Mouse (Mus musculus) testis, adult 2 months (tissue): Measurements from ENCODE around the gene Nrip1. TPM values are rescaled to one million over a fixed set of nuclear protein-coding genes. Genes with fewer than 3 reads are reported as not detected.
A peak's percentile ranks its signal among the peaks of the same experiment; 100 is the strongest.

Source experiments
- H3K27ac ChIP-seq: fragments of 200-500 bp; 2 replicates; pipeline ENCODE4 v1.5.1; 2012; ENCODE audit warnings: low read depth, low read length; ENCODE audit not compliant: control insufficient read depth, insufficient read depth
- H3K27me3 ChIP-seq: fragments of 200-500 bp; 2 replicates; pipeline ENCODE4 v1.6.1; 2012; ENCODE audit warnings: mild to moderate bottlenecking, low read length, moderate library complexity; ENCODE audit not compliant: control insufficient read depth, insufficient read depth
- H3K36me3 ChIP-seq: fragments of 200-500 bp; 2 replicates; pipeline ENCODE4 v1.6.1; 2012; ENCODE audit warnings: mild to moderate bottlenecking, low read length; ENCODE audit not compliant: control insufficient read depth, insufficient read depth
- H3K4me1 ChIP-seq: fragments of 200-500 bp; 2 replicates; pipeline ENCODE4 v1.6.1; 2012; ENCODE audit warnings: low read length; ENCODE audit not compliant: control insufficient read depth, insufficient read depth
- H3K4me3 ChIP-seq: fragments of 200-500 bp; 2 replicates; pipeline ENCODE4 v1.5.1; 2012; ENCODE audit warnings: low read depth, mild to moderate bottlenecking, low read length, moderate library complexity, mixed read lengths; ENCODE audit not compliant: control insufficient read depth
- CTCF ChIP-seq: fragments of 200-500 bp; IDR thresholded peaks from 2 replicates; pipeline ENCODE4 v1.5.1; 2012; ENCODE audit warnings: low read depth, mild to moderate bottlenecking, inconsistent platforms, low read length, moderate library complexity; ENCODE audit not compliant: control insufficient read depth, insufficient read depth, insufficient replicate concordance
- POLR2A ChIP-seq: fragments of 200-500 bp; IDR thresholded peaks from 2 replicates; pipeline ENCODE4 v1.6.1; 2012; ENCODE audit warnings: low read depth, mild to moderate bottlenecking, inconsistent platforms, low read length, moderate library complexity; ENCODE audit not compliant: control insufficient read depth
- polyA plus RNA-seq: library from polyadenylated mRNA; depleted of rRNA; stranded (reverse); fragments of >200 nt; gene quantifications from 2 replicates; pipeline ENCODE4 v1.2.3, GENCODE M21; 2012; rRNA removed

Nrip1 gene
- polyA plus RNA-seq: 1.8 and 1.9 TPM in 2 replicates

- TF ChIP-seq POLR2A (0 out of 2 replicates have a peak, but pooled peaks have one; percentile 10), CTCF (no peak)
- H3K4me3 ChIP-seq: peak within 1 kb of the TSS; percentile 95
- H3K27ac ChIP-seq: peak within 1 kb of the TSS; percentile 86
- no peaks in the 10 kb centered on the region for H3K36me3 ChIP-seq
- H3K4me1 ChIP-seq: peaks cover 13% of the 10 kb centered on the region
- H3K27me3 ChIP-seq: no peaks in the 10 kb centered on the region; the same call in none of the 2 replicates
These were observed at the start of gene Nrip1 for GRCm38 (mm10) chr16:76373671-76374091. Gene Nrip1, minus strand, starts transcription at chr16:76373827.

- Histone ChIP-seq H3K4me3 (no peak overlapping the region), H3K27ac (no peak overlapping the region), H3K27me3 (no peaks in the 10 kb centered on the region), H3K36me3 (no peaks in the 10 kb centered on the region), H3K4me1 (no peaks in the 10 kb centered on the region; the same call in 1 of the 2 replicates)
- TF ChIP-seq POLR2A: no peak
- no peak for TF ChIP-seq CTCF
These were observed 48.9 kb upstream of the Nrip1 start for GRCm38 (mm10) chr16:76422531-76422930.

GRCm38 (mm10) chr16:76419849-76420248 is 46.2 kb upstream of the Nrip1 start:
- H3K4me3 ChIP-seq: no peak overlapping the region
- H3K4me1 ChIP-seq: no peaks in the 10 kb centered on the region; the same call in 1 of the 2 replicates
- no peaks in the 10 kb centered on the region for H3K27me3 ChIP-seq
- no peak for TF ChIP-seq POLR2A
- no peak for TF ChIP-seq CTCF
- no peaks in the 10 kb centered on the region for H3K36me3 ChIP-seq
- H3K27ac ChIP-seq: no peak overlapping the region

- Histone ChIP-seq H3K4me3 (no peak overlapping the region), H3K27ac (no peak overlapping the region), H3K27me3 (no peaks in the 10 kb centered on the region), H3K4me1 (no peaks in the 10 kb centered on the region), H3K36me3 (no peaks in the 10 kb centered on the region)
- no peak for TF ChIP-seq POLR2A
- TF ChIP-seq CTCF: no peak
These were observed 42.9 kb upstream of the Nrip1 start for GRCm38 (mm10) chr16:76416477-76416876.

GRCm38 (mm10) chr16:76416060-76416438 is 42.4 kb upstream of the Nrip1 start:
- TF ChIP-seq POLR2A: no peak
- no peak for TF ChIP-seq CTCF
- H3K4me3 ChIP-seq: no peak overlapping the region
- no peaks in the 10 kb centered on the region for H3K36me3 ChIP-seq
- H3K27ac ChIP-seq: no peak overlapping the region
- no peaks in the 10 kb centered on the region for H3K27me3 ChIP-seq
- H3K4me1 ChIP-seq: no peaks in the 10 kb centered on the region

- Histone ChIP-seq H3K4me3 (no peak overlapping the region), H3K27ac (no peak overlapping the region), H3K36me3 (no peaks in the 10 kb centered on the region), H3K27me3 (no peaks in the 10 kb centered on the region), H3K4me1 (no peaks in the 10 kb centered on the region)
- TF ChIP-seq POLR2A: no peak
- TF ChIP-seq CTCF: no peak
These were observed 41.9 kb upstream of the Nrip1 start for GRCm38 (mm10) chr16:76415407-76416059.

- Histone ChIP-seq H3K27me3 (no peaks in the 10 kb centered on the region), H3K4me1 (no peaks in the 10 kb centered on the region), H3K36me3 (no peaks in the 10 kb centered on the region), H3K4me3 (no peak overlapping the region), H3K27ac (no peak overlapping the region)
- TF ChIP-seq POLR2A (no peak), CTCF (no peak)
These were observed 40.9 kb upstream of the Nrip1 start for GRCm38 (mm10) chr16:76414528-76414927.
